Mouse (Mus musculus) cerebellum, postnatal 25 days (tissue): ENCODE results near the gene Tcte2.
"Not testable (repeated sequence)": the region's sequence is repeated elsewhere in the genome, so short reads cannot be mapped to it uniquely, and the experiment has no call there.

Experiments used
- DNase-seq, 2 experiments: peaks; one replicate each; pipeline ENCODE4 v3.0.0; 2021; ENCODE audit warnings: mixed read lengths in 2 of 2

Tcte2 gene

GRCm38 (mm10) chr17:13681686-13682085 is 79.9 kb downstream of the Tcte2 start:
- no peak for DNase-seq

- DNase-seq: peak; percentile 60 to 79
Observed at GRCm38 (mm10) chr17:13681126-13681525, 80.5 kb downstream of the Tcte2 start.

GRCm38 (mm10) chr17:13680318-13680717 is 81.3 kb downstream of the Tcte2 start:
- no peak for DNase-seq

- peak in 1 of 2 experiments; percentile 34 for DNase-seq
Observed at GRCm38 (mm10) chr17:13679725-13680124, 81.9 kb downstream of the Tcte2 start.

GRCm38 (mm10) chr17:13677225-13678148 is 84.1 kb downstream of the Tcte2 start:
- no peak for DNase-seq

GRCm38 (mm10) chr17:13676099-13676498 is 85.5 kb downstream of the Tcte2 start:
- not testable (repeated sequence) for DNase-seq

- no peak for DNase-seq
Observed at GRCm38 (mm10) chr17:13675630-13676029, 86.0 kb downstream of the Tcte2 start.

GRCm38 (mm10) chr17:13674695-13675306 is 86.8 kb downstream of the Tcte2 start:
- no peak for DNase-seq

GRCm38 (mm10) chr17:13671732-13672131 is 89.9 kb downstream of the Tcte2 start:
- DNase-seq: no peak

GRCm38 (mm10) chr17:13670227-13670626 is 91.4 kb downstream of the Tcte2 start:
- DNase-seq: no peak

- peak in 1 of 2 experiments; percentile 34 for DNase-seq
Observed at GRCm38 (mm10) chr17:13669206-13669605, 92.4 kb downstream of the Tcte2 start.

GRCm38 (mm10) chr17:13668052-13669015 is 93.3 kb downstream of the Tcte2 start:
- peak in 1 of 2 experiments; percentile 40 for DNase-seq

- DNase-seq: peak; percentile 44 to 49
Observed at GRCm38 (mm10) chr17:13667006-13667405, 94.6 kb downstream of the Tcte2 start.

- DNase-seq: no peak
Observed at GRCm38 (mm10) chr17:13665731-13666130, 95.9 kb downstream of the Tcte2 start.

GRCm38 (mm10) chr17:13663386-13664166 is 98.0 kb downstream of the Tcte2 start:
- DNase-seq: no peak
